Mouse (Mus musculus): Measurements from ENCODE around the gene Cnpy4. TPM values are rescaled to one million over a fixed set of nuclear protein-coding genes. Genes with fewer than 3 reads are reported as not detected.

Cnpy4 gene
- polyA plus RNA-seq, 2 experiments: 50.6 to 60.7 TPM

DNA sequence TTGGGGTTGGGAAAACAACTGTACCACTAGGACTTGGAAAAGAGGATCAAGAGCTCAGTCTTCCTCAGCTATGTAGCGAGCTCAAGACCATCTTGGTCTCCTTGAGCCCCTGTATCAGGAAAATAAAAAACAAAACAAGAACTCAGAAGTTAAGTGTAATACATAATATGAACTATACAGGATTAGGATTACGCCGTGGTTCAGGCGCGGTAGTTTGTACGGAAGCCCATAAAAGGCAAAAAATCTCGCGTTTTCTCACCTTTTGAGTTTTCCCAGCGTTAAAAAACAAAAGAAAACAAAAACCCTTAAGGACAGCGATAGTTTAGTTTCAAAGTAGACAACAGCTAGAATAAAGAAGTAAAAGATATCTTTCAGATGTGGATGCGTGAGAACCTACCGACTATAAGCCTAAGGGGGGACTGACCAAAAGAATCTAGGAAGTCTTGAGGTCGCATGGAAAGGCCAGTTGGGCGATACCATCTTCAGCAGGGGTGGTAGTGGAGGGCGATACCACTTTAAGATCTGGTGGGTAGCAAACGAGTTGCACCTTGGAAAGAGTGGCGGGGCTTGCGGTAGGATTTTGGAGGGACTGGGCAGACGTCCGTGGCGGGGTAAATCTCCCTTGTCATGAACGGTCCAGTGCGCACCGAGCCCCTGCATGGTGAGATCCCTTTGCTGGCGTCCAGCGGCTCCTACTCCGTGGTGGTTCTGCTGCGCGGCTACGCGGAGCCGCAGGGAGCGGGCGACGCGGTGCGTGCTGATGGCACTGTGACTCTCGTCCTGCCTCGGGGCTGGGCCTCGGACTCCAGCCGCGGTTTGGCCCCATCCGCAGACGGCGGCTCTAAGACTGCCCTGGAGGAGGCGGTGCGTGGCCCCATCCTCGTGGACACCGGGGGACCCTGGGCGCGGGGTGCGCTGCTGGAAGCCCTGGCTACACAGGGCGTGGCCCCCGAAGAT lies 6.8 kb downstream of the Cnpy4 start, which contains the start of gene Mblac1:
TSS of gene Mblac1 (plus strand) at position 544 of the 957 bp plus-strand sequence.
- Histone ChIP-seq H3K36me3 (ENCODE audit: control insufficient read depth, insufficient read depth, low read length) (peaks cover 30% of the 10 kb centered on the region), H3K27ac (replicated peaks; ENCODE audit: low read depth, low read length) (peak within 1 kb of the TSS; percentile 85), H3K27me3 (ENCODE audit: control insufficient read depth, insufficient read depth, low read length) (no peaks in the 10 kb centered on the region), H3K4me3 (replicated peaks; ENCODE audit: low read length) (peak within 1 kb of the TSS; percentile 74), H3K4me1 (ENCODE audit: control insufficient read depth, insufficient read depth, low read length) (peaks cover 11% of the 10 kb centered on the region; the same call in 1 of the 2 replicates), H3K9me3 (ENCODE audit: control insufficient read depth, low read length) (no peaks in the 10 kb centered on the region), H3K9ac (ENCODE audit: low read depth, low read length, severe bottlenecking) (peak within 1 kb of the TSS; percentile 91), H3K4me2 (replicated peaks; ENCODE audit: low read depth, low read length, severe bottlenecking) (peak within 1 kb of the TSS; percentile 92)
- 7% methylated on average over 44 of the region's 54 CpGs for WGBS
- ATAC-seq (ENCODE audit: low FRiP score, low read depth): peak; percentile 76
- DNase-seq (ENCODE audit: low spot score): peak; percentile 86
- no peak for TF ChIP-seq POLR2A (IDR thresholded peaks at IDR 0.05; ENCODE audit: borderline replicate concordance, extremely low read depth, insufficient read depth, insufficient read length)

DNA sequence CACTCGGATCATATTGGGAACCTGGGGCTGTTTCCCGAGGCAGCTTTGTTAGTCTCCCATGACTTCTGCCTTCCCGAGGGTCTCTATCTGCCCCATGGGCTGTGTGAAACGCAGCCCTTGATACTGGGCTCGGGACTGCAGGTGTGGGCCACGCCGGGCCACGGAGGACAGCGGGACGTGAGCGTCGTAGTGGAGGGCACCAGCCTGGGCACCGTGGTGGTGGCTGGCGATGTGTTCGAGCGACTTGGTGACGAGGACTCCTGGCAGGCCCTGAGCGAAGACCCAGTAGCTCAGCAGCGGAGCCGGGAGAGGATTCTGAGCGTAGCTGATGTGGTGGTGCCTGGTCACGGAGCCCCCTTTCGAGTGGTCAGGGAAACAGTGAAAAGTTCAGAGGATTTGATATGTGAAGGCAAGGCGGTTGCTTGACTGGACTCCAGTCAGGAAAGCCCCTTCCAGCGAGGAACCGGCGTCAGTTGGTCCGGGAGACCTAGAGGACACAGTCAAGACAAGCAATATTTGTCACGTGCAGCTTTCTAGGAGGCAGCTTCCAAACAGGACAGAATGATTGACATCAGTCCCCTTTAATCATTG lies 7.6 kb downstream of the Cnpy4 start:
- 2% methylated on average over 27 of the region's 29 CpGs for WGBS
- peak overlapping the region; percentile 91 for H3K9ac ChIP-seq (ENCODE audit: low read depth, low read length, severe bottlenecking)
- TF ChIP-seq POLR2A (IDR thresholded peaks at IDR 0.05; ENCODE audit: borderline replicate concordance, extremely low read depth, insufficient read depth, insufficient read length): no peak
- ATAC-seq (ENCODE audit: low FRiP score, low read depth) (peak; percentile 53), DNase-seq (ENCODE audit: low spot score) (no peak)
- H3K4me3 ChIP-seq (replicated peaks; ENCODE audit: low read length): peak overlapping the region; percentile 74
- no peaks in the 10 kb centered on the region for H3K27me3 ChIP-seq (ENCODE audit: control insufficient read depth, insufficient read depth, low read length)
- H3K4me1 ChIP-seq (ENCODE audit: control insufficient read depth, insufficient read depth, low read length): peaks cover 11% of the 10 kb centered on the region; the same call in 1 of the 2 replicates
- H3K27ac ChIP-seq (replicated peaks; ENCODE audit: low read depth, low read length): peak overlapping the region; percentile 85
- H3K36me3 ChIP-seq (ENCODE audit: control insufficient read depth, insufficient read depth, low read length): peaks cover 27% of the 10 kb centered on the region
- no peaks in the 10 kb centered on the region for H3K9me3 ChIP-seq (ENCODE audit: control insufficient read depth, low read length)
- H3K4me2 ChIP-seq (replicated peaks; ENCODE audit: low read depth, low read length, severe bottlenecking): peak overlapping the region; percentile 92

DNA sequence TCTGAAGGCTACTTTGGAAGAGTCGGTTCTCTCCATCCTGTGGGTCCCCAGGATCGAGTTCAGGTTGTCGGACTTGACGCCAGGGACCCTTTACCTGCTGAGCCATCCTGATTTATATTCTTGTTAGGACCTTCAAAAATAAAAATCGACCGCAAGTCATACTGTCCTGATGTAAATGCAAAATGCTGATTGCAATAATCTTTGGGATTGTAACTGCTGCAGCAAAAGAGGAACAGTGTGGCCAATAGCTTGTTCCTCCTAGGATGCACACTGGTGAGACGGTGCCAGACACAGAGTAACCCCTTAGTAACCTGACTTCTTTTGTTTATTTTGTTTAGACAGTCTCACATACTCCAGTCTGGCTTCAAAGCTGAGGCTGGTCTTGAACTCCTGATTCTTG lies 8.2 kb downstream of the Cnpy4 start:
- WGBS: 76% methylated on average over 7 of the region's 7 CpGs
- Histone ChIP-seq H3K4me1 (ENCODE audit: control insufficient read depth, insufficient read depth, low read length) (peaks cover 11% of the 10 kb centered on the region; the same call in 1 of the 2 replicates), H3K27me3 (ENCODE audit: control insufficient read depth, insufficient read depth, low read length) (no peaks in the 10 kb centered on the region), H3K9ac (ENCODE audit: low read depth, low read length, severe bottlenecking) (peak overlapping the region; percentile 91; the same call in 1 of the 2 replicates), H3K4me2 (replicated peaks; ENCODE audit: low read depth, low read length, severe bottlenecking) (peak overlapping the region; percentile 92), H3K9me3 (ENCODE audit: control insufficient read depth, low read length) (no peaks in the 10 kb centered on the region), H3K4me3 (replicated peaks; ENCODE audit: low read length) (peak overlapping the region; percentile 74), H3K27ac (replicated peaks; ENCODE audit: low read depth, low read length) (no peak overlapping the region), H3K36me3 (ENCODE audit: control insufficient read depth, insufficient read depth, low read length) (peaks cover 27% of the 10 kb centered on the region)
- no peak for TF ChIP-seq POLR2A (IDR thresholded peaks at IDR 0.05; ENCODE audit: borderline replicate concordance, extremely low read depth, insufficient read depth, insufficient read length)
- ATAC-seq (ENCODE audit: low FRiP score, low read depth) (no peak), DNase-seq (ENCODE audit: low spot score) (no peak)

DNA sequence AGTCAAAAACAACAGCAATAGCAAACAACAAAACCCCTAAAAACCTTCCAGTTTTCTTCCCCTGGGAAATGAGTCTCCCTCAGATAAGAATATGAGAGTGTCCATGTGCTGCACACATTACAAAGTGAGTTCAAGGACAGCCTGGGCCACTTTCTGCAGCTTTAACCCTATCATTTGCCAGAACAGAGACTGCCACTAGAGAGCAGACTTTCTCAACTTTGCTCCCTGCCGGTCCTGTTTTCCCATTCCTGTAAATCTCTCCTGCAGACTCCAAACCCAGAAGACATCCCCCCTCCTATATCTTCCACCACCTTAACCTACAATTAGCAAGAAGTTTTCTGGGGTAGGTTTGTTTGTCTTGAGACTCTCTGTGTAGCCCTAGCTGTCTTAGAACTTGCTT lies 12.3 kb downstream of the Cnpy4 start:
- Histone ChIP-seq H3K27me3 (ENCODE audit: control insufficient read depth, insufficient read depth, low read length) (no peaks in the 10 kb centered on the region), H3K36me3 (ENCODE audit: control insufficient read depth, insufficient read depth, low read length) (no peaks in the 10 kb centered on the region), H3K27ac (replicated peaks; ENCODE audit: low read depth, low read length) (no peak overlapping the region), H3K4me1 (ENCODE audit: control insufficient read depth, insufficient read depth, low read length) (peaks cover 8% of the 10 kb centered on the region; the same call in 1 of the 2 replicates), H3K9me3 (ENCODE audit: control insufficient read depth, low read length) (peaks cover 5% of the 10 kb centered on the region; the same call in 1 of the 2 replicates), H3K4me3 (replicated peaks; ENCODE audit: low read length) (no peak overlapping the region), H3K9ac (ENCODE audit: low read depth, low read length, severe bottlenecking) (no peak overlapping the region), H3K4me2 (replicated peaks; ENCODE audit: low read depth, low read length, severe bottlenecking) (no peak overlapping the region)
- DNase-seq (ENCODE audit: low spot score): no peak
- WGBS: 13% methylated on average over 1 of the region's 1 CpGs
- TF ChIP-seq POLR2A (IDR thresholded peaks at IDR 0.05; ENCODE audit: borderline replicate concordance, extremely low read depth, insufficient read depth, insufficient read length): no peak
- ATAC-seq (ENCODE audit: low FRiP score, low read depth): no peak

DNA sequence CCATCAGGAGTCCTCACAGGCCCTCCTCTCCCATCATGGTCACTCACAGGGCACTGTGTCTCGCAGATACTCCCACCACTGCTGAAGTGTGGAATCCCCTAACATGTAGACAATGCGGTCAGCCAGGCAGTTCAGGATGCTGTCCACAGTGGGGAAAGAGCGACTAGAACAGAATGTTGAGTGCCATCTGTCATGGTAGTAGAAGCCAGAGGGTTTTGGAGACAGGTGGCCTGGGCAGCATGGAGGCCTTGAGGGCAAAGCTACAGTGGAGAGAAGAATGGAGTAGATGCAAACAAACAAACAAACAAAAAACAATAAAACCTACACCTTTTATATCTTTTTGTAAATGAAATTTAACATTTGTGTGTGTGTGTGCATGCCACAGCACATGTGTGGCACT lies 14.8 kb downstream of the Cnpy4 start:
- ATAC-seq (ENCODE audit: low FRiP score, low read depth) (no peak), DNase-seq (ENCODE audit: low spot score) (no peak)
- no peaks in the 10 kb centered on the region for H3K27me3 ChIP-seq (ENCODE audit: control insufficient read depth, insufficient read depth, low read length)
- no peak overlapping the region for H3K9ac ChIP-seq (ENCODE audit: low read depth, low read length, severe bottlenecking)
- no peak overlapping the region for H3K27ac ChIP-seq (replicated peaks; ENCODE audit: low read depth, low read length)
- H3K36me3 ChIP-seq (ENCODE audit: control insufficient read depth, insufficient read depth, low read length): no peaks in the 10 kb centered on the region
- H3K4me1 ChIP-seq (ENCODE audit: control insufficient read depth, insufficient read depth, low read length): no peaks in the 10 kb centered on the region
- H3K4me3 ChIP-seq (replicated peaks; ENCODE audit: low read length): no peak overlapping the region
- peaks cover 7% of the 10 kb centered on the region; the same call in 1 of the 2 replicates for H3K9me3 ChIP-seq (ENCODE audit: control insufficient read depth, low read length)
- no peak overlapping the region for H3K4me2 ChIP-seq (replicated peaks; ENCODE audit: low read depth, low read length, severe bottlenecking)
- no peak for TF ChIP-seq POLR2A (IDR thresholded peaks at IDR 0.05; ENCODE audit: borderline replicate concordance, extremely low read depth, insufficient read depth, insufficient read length)
- 78% methylated on average over 3 of the region's 3 CpGs for WGBS
